Mouse (Mus musculus) forebrain, embryonic 14.5 days (tissue): Measurements from ENCODE around the gene B3gat2. TPM values are rescaled to one million over a fixed set of nuclear protein-coding genes. Genes with fewer than 3 reads are reported as not detected.
A peak's percentile ranks its signal among the peaks of the same experiment; 100 is the strongest.

Experiments used
- ATAC-seq: fragments of 200-750 bp; cut with Nextera tagmentation; 2 replicates; pipeline ENCODE4 v1.8.0; 2017; ENCODE audit warnings: mild to moderate bottlenecking, moderate library complexity
- DNase-seq: peaks from one replicate; pipeline ENCODE4 v3.0.0-alpha.2; 2015; ENCODE audit warnings: low spot score
- H3K27ac ChIP-seq: fragments of 300-500 bp; sonication (generic); 2 replicates; pipeline ENCODE4 v1.5.1; 2014; ENCODE audit warnings: low read depth, mild to moderate bottlenecking, control low read depth, low read length, moderate library complexity
- H3K27me3 ChIP-seq: fragments of 300-500 bp; sonication (generic); replicated peaks from 2 replicates; pipeline ENCODE4 v1.6.1; 2014; ENCODE audit warnings: low read length, control low read depth, mixed read lengths; ENCODE audit not compliant: control insufficient read depth, insufficient read depth
- H3K36me3 ChIP-seq: fragments of 300-500 bp; sonication (generic); 2 replicates; pipeline ENCODE4 v1.6.1; 2014; ENCODE audit warnings: low read length, control low read depth; ENCODE audit not compliant: control insufficient read depth, insufficient read depth
- H3K4me1 ChIP-seq: fragments of 300-500 bp; sonication (generic); 2 replicates; pipeline ENCODE4 v1.6.1; 2014; ENCODE audit warnings: antibody characterized with exemption, low read length, control low read depth; ENCODE audit not compliant: control insufficient read depth, insufficient read depth
- H3K4me2 ChIP-seq: fragments of 300-500 bp; sonication (generic); 2 replicates; pipeline ENCODE4 v1.6.1; 2014; ENCODE audit warnings: mild to moderate bottlenecking, control low read depth, low read length
- H3K4me3 ChIP-seq: fragments of 300-500 bp; sonication (generic); 2 replicates; pipeline ENCODE4 v1.5.1; 2014; ENCODE audit warnings: low read depth, low read length, control low read depth
- H3K9ac ChIP-seq: fragments of 300-500 bp; sonication (generic); 2 replicates; pipeline ENCODE4 v1.6.1; 2014; ENCODE audit warnings: mild to moderate bottlenecking, low read length, control low read depth, moderate library complexity
- H3K9me3 ChIP-seq: fragments of 300-500 bp; sonication (generic); replicated peaks from 2 replicates; pipeline ENCODE4 v1.6.1; 2016; ENCODE audit warnings: low read length, control low read depth, mixed read lengths; ENCODE audit not compliant: control insufficient read depth
- WGBS: fragments of 180-500 bp; shearing (Covaris S2); extraction: QIAGEN DNeasy Blood & Tissue Kit; methylation state at CpG from one replicate; pipeline ENCODE4 v1.1.7; 2014; 5-methylcytosine and 5-hydroxymethylcytosine counted together
- polyA plus RNA-seq: library from polyadenylated mRNA; unstranded; fragments of >200 nt; fragmentation: Nextera tagmentation; extraction: Ambion mirVana; gene quantifications from 2 replicates; pipeline ENCODE4 v1.2.1, GENCODE M21; 2014

The B3gat2 gene
- polyA plus RNA-seq = 10.4 and 12.5 TPM in 2 replicates

DNA sequence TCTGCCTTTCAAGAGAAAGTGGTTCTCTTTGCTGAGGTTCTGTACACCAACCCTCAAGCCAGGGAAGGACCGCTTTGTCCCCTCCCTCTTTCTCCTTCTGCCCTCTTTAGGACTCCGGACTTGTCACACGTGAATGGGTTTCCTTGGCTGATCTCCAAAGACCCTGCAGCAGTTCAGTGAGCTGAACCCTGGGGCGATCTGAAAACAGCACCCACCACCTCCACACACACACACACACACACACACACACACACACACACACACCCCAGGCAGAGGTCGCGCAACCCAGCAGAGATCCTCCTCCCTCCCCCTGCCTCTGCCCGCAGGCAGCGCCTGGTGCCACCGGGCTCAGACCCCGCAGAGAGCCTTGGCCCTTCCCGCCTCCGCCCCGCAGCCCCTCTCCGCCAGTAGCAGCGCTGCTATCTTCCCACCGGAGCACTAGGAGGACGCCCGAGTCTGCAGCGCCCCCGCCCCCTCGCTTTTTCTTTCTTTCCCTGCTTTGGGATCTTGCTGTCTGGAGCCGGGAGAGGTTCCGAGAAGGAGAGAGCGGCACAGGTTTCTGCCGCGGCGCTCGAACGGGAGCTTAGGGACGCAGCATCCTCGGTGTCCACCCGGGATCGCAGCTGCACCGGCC, at the start of gene B3gat2:
Gene B3gat2, plus strand, starts transcription at position 252 of the 634 bp plus-strand sequence.
- peak within 1 kb of the TSS; percentile 61 for H3K4me3 ChIP-seq
- ATAC-seq (peak; percentile 54), DNase-seq (peak; percentile 80)
- peak within 1 kb of the TSS; percentile 82 for H3K9ac ChIP-seq
- no peaks in the 10 kb centered on the region for H3K9me3 ChIP-seq
- H3K36me3 ChIP-seq = no peaks in the 10 kb centered on the region
- peak within 1 kb of the TSS; percentile 75 for H3K4me2 ChIP-seq
- peak within 1 kb of the TSS; percentile 85 for H3K27ac ChIP-seq
- H3K4me1 ChIP-seq = peaks cover 9% of the 10 kb centered on the region
- WGBS = under 1% methylated on average over 33 of the region's 34 CpGs
- H3K27me3 ChIP-seq = peaks cover 15% of the 10 kb centered on the region

DNA sequence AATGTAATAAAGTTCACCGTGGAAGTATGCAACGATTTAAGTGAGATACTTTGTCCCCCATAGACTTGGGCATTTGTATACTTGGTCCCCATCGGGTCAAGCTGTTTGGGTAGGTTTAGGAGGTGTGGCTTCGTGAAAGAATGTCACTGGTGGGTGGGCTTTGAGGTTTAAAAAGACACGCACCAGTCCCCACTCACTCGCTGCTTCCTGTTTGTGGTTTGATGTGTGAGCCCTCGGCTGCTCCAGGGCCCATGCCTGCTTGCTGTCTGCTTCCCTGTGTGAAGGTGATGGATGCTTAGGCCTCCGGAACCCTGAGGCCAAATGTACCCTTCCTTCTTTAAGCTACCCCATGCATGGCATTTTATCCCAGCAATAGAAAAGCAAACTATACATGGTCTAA, 41.2 kb upstream of the B3gat2 start:
- no peak overlapping the region for H3K4me2 ChIP-seq
- H3K36me3 ChIP-seq = no peaks in the 10 kb centered on the region
- no peak overlapping the region for H3K27ac ChIP-seq
- ATAC-seq (no peak), DNase-seq (no peak)
- no peaks in the 10 kb centered on the region for H3K4me1 ChIP-seq
- H3K9me3 ChIP-seq = no peaks in the 10 kb centered on the region
- H3K27me3 ChIP-seq = no peaks in the 10 kb centered on the region
- no peak overlapping the region for H3K9ac ChIP-seq
- 89% methylated on average over 8 of the region's 8 CpGs for WGBS
- no peak overlapping the region for H3K4me3 ChIP-seq

DNA sequence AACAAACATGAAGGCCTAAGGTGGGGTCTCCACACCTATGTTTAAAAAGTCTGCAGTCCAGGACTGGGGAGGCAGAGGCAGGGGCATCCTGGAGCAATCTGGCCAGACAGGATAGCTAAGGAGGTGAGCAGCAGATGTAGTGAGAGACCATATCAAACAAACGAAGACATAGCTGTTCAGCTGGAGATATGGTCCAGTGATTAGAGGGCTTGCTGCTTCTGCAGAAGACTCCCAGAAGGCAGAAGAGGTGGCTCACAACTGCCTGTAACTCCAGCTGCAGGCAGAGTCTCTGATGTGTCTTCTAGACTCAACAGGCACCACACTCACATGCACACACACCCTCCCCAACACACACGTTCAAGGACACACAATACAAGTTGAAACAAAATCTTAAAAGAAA, 40.5 kb upstream of the B3gat2 start:
- WGBS = 75% methylated on average over 2 of the region's 2 CpGs
- DNase-seq (no peak), ATAC-seq (no peak)
- H3K9me3 ChIP-seq = no peaks in the 10 kb centered on the region
- no peak overlapping the region for H3K9ac ChIP-seq
- no peaks in the 10 kb centered on the region for H3K4me1 ChIP-seq
- no peak overlapping the region for H3K4me3 ChIP-seq
- H3K4me2 ChIP-seq = no peak overlapping the region
- no peak overlapping the region for H3K27ac ChIP-seq
- no peaks in the 10 kb centered on the region for H3K27me3 ChIP-seq
- H3K36me3 ChIP-seq = no peaks in the 10 kb centered on the region

DNA sequence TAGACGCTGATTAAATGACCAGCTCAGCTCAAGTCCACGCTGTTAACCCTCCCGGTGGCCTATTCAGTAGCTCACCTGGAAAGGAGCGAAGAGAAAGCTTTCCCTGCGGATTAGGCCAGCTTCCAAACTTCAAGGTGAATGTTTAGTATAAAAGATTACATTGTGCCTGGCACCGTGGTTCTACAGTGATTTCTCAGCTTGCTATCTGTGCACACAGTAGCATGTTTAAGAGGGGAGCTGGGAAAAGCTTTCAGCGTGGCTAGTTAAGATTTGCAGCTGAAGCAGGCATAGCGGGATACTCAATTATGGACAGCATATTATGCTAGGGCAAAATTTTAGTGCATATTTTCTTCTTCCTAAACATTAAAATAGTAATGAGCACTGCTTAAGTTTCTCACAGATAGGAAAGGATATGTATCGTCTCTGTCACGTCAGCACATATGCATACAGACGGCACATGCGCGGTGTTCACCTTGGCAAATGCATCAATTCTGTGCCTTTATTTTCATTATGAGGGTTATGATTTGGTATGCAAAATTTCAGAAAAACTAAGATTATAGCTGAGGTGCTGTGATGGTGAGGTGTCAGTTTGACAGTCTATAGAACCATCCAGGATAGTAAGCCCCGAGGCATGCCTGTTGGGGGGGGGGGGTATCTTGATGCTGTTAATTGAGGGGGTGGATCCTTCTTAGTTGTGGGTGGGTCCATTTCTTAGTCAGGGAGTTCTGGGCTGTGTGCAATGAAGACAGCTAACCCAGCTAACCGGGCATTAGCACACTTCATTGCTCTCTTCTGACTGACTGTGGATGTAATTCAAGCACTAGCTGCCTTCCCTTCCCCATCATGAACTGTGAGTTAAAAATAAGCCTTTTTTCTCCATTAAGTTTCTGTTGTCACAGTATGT, 38.8 kb upstream of the B3gat2 start:
- Histone ChIP-seq H3K27ac (no peak overlapping the region), H3K36me3 (no peaks in the 10 kb centered on the region), H3K4me3 (no peak overlapping the region), H3K27me3 (no peaks in the 10 kb centered on the region), H3K4me1 (no peaks in the 10 kb centered on the region), H3K9me3 (no peaks in the 10 kb centered on the region), H3K9ac (no peak overlapping the region), H3K4me2 (no peak overlapping the region)
- peak; percentile 53 for DNase-seq
- WGBS = 36% methylated on average over 15 of the region's 15 CpGs
- ATAC-seq = peak; percentile 44; the same call in 1 of the 2 replicates

GRCm38 (mm10) chr1:23731324-23731723, 30.2 kb upstream of the B3gat2 start:
- no peak overlapping the region for H3K4me3 ChIP-seq
- no peaks in the 10 kb centered on the region for H3K36me3 ChIP-seq
- ATAC-seq (no peak), DNase-seq (no peak)
- H3K4me2 ChIP-seq = no peak overlapping the region
- 93% methylated on average over 5 of the region's 5 CpGs for WGBS
- H3K4me1 ChIP-seq = no peaks in the 10 kb centered on the region
- no peak overlapping the region for H3K9ac ChIP-seq
- no peak overlapping the region for H3K27ac ChIP-seq
- H3K27me3 ChIP-seq = no peaks in the 10 kb centered on the region
- H3K9me3 ChIP-seq = no peaks in the 10 kb centered on the region

DNA sequence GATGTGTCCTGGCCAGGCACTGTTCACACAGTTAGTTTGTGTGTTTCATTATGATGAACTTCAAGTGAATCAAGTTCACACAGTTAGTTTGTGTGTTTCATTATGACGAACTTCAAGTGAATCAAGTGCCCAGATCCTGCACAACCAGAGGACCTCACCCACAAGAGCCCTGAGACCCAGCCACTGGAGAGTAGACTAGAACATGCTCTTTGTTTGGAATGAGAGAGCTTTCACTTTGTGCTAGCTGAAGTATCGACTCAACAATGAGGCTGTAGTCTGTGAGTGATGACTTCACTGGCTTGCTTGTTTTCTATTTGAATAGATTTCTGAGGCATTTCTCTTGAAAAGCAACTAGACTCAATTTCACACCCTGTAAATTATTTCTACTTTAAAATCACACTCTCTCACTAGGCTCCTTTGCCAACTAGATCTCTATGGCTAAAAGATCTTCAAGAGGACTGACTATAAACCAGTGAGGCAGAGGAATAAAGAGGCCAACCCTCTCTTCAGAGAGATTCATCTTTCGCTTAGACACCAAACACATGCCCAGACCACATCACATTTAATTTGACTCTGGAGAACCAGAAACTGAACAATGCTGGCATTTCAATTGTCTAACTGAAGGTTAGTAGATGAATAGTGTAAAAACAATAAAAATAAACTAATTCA, 10.6 kb upstream of the B3gat2 start:
- peak; percentile 52 for ATAC-seq
- 44% methylated on average over 3 of the region's 3 CpGs for WGBS
- no peaks in the 10 kb centered on the region for H3K9me3 ChIP-seq

DNA sequence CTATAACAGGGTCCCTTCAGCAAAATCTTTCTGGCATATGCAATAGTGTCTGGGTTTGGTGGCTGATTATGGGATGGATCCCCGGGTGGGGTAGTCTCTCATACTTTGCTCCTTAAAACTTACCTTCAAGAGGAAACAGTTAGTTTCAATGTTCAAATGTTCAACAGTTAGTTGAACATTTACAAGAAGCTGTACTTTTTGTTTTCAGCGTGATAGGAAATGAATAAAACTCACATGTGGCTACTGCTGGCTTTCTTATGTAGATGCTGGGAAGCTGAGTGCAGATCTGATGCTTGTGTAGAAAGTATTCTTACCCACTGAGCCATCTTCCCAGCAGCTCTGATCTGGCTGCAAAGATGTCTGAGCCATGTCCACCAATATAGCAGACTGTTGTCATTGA, 8.5 kb upstream of the B3gat2 start:
- Histone ChIP-seq H3K36me3 (no peaks in the 10 kb centered on the region), H3K9me3 (no peaks in the 10 kb centered on the region), H3K4me1 (no peaks in the 10 kb centered on the region), H3K27me3 (no peaks in the 10 kb centered on the region), H3K27ac (no peak overlapping the region), H3K9ac (no peak overlapping the region), H3K4me2 (no peak overlapping the region), H3K4me3 (no peak overlapping the region)
- no peak for ATAC-seq
- no peak for DNase-seq
- WGBS = 88% methylated on average over 2 of the region's 2 CpGs

More for the DNA sequence above, 10.6 kb upstream of the B3gat2 start:
- DNase-seq = no peak
- Histone ChIP-seq H3K9ac (no peak overlapping the region), H3K27ac (no peak overlapping the region), H3K4me2 (no peak overlapping the region), H3K36me3 (no peaks in the 10 kb centered on the region), H3K4me3 (no peak overlapping the region), H3K27me3 (no peaks in the 10 kb centered on the region), H3K4me1 (no peaks in the 10 kb centered on the region)

GRCm38 (mm10) chr1:23753591-23753990, 8.0 kb upstream of the B3gat2 start:
- H3K9ac ChIP-seq = no peak overlapping the region
- no peaks in the 10 kb centered on the region for H3K27me3 ChIP-seq
- H3K27ac ChIP-seq = no peak overlapping the region
- H3K9me3 ChIP-seq = no peaks in the 10 kb centered on the region
- H3K36me3 ChIP-seq = no peaks in the 10 kb centered on the region
- no peaks in the 10 kb centered on the region for H3K4me1 ChIP-seq
- ATAC-seq (no peak), DNase-seq (no peak)
- H3K4me3 ChIP-seq = no peak overlapping the region
- H3K4me2 ChIP-seq = no peak overlapping the region
- 90% methylated on average over 6 of the region's 6 CpGs for WGBS
